In the genomic region with DNA sequence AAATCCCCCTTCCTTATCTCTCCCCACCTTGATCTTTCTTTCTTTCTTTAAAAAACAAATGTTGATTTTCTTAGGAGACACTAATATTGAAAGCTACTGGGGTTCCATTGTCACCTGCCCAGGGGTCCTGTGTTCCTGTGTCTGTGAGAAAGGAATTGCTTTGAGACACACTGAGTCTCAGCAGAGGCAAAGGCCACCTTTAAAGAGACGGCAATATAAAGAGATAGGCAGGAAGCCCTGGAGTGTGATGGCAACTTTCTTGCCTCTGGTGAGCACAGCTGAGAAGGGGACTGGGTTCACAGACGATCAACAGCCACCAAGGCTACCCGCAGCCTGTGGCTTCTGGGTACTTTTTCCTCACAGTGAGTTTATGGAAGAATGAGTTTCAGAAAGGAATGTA, we compare ENCODE assay signal across 20 mouse cellular contexts.
A peak's percentile ranks its signal among the peaks of the same experiment; 100 is the strongest.
DNase-seq lines count a peak whose midpoint lies in the region; ATAC-seq lines count a peak whose summit lies in the region.
"Had no signal": no experiment of that assay in that cellular context is flagged by ENCODE, and none has a peak within 500 bp of the region (broad histone marks: within the 10 kb centered on the region; RNA-seq: fewer than 3 reads in every experiment).

No protein-coding gene starts in this region.

- no peak for DNase-seq in hindbrain, embryonic 11.5 days (ENCODE audit: low spot score)
- DNase-seq in midbrain, embryonic 10.5 days (ENCODE audit: low spot score), result no peak
- DNase-seq in forebrain, embryonic 14.5 days (ENCODE audit: low spot score), result no peak
- DNase-seq: adrenal gland, postnatal 14 days; cerebellum, adult 11-12 months; cerebellum, adult 9-10 months; cerebellum, postnatal 25 days; gastrocnemius, postnatal 10 days; heart, adult 18-20 months; heart, postnatal 14 days; kidney, adult 11 months had no signal

- WGBS in hindbrain, embryonic 11.5 days, result 7% methylated on average over 3 of the region's 3 CpGs
- 7% methylated on average over 3 of the region's 3 CpGs for whole genome bisulfite sequencing in hindbrain, embryonic 16.5 days
- 13% methylated on average over 3 of the region's 3 CpGs for WGBS in midbrain, embryonic 13.5 days
- 12% methylated on average over 3 of the region's 3 CpGs for WGBS in midbrain, embryonic 10.5 days
- WGBS in forebrain, embryonic 14.5 days, result 12% methylated on average over 3 of the region's 3 CpGs

- ATAC-seq in hindbrain, embryonic 11.5 days (ENCODE audit: low FRiP score), result peak; percentile 18; the same call in 1 of the 2 replicates
- no peak for ATAC-seq in hindbrain, embryonic 16.5 days
- ATAC-seq in midbrain, embryonic 13.5 days, result 0 out of 2 replicates have a peak, but pooled peaks have one; percentile 30
- ATAC-seq in forebrain, embryonic 14.5 days, result no peak
- no peak for ATAC-seq in megakaryocyte progenitor cell, adult 5-6 weeks (replicated peaks; ENCODE audit: poor library complexity)
- ATAC-seq: activated CD4-positive, CD25-positive, alpha-beta regulatory T cell, adult 4 months had no signal

- H3K9ac ChIP-seq in hindbrain, embryonic 11.5 days (ENCODE audit: low read depth, low read length), result no peak overlapping the region
- no peak overlapping the region for H3K9ac ChIP-seq in hindbrain, embryonic 16.5 days (ENCODE audit: low read depth, low read length)
- H3K9ac ChIP-seq in midbrain, embryonic 13.5 days (replicated peaks), result no peak overlapping the region
- H3K9ac ChIP-seq in forebrain, embryonic 14.5 days (ENCODE audit: low read length), result no peak overlapping the region
- H3K9ac ChIP-seq: embryonic facial prominence, embryonic 12.5 days; heart, embryonic 15.5 days; hindbrain, embryonic 15.5 days had no signal

- H3K36me3 ChIP-seq in hindbrain, embryonic 11.5 days (ENCODE audit: control insufficient read depth, insufficient read depth, low read length), result no peaks in the 10 kb centered on the region
- H3K36me3 ChIP-seq in hindbrain, embryonic 16.5 days (ENCODE audit: control insufficient read depth, insufficient read depth, low read length), result no peaks in the 10 kb centered on the region
- no peaks in the 10 kb centered on the region for H3K36me3 ChIP-seq in midbrain, embryonic 13.5 days
- H3K36me3 ChIP-seq in midbrain, embryonic 10.5 days, result no peaks in the 10 kb centered on the region
- H3K36me3 ChIP-seq in forebrain, embryonic 14.5 days (ENCODE audit: control insufficient read depth, insufficient read depth, low read length), result no peaks in the 10 kb centered on the region
- H3K36me3 ChIP-seq: embryonic facial prominence, embryonic 12.5 days; G1E; heart, embryonic 15.5 days; hindbrain, embryonic 15.5 days had no signal

- H3K9me3 ChIP-seq in hindbrain, embryonic 11.5 days (ENCODE audit: control insufficient read depth, low read length), result no peaks in the 10 kb centered on the region
- no peaks in the 10 kb centered on the region for H3K9me3 ChIP-seq in hindbrain, embryonic 16.5 days (ENCODE audit: control insufficient read depth, low read length)
- no peaks in the 10 kb centered on the region for H3K9me3 ChIP-seq in midbrain, embryonic 13.5 days
- H3K9me3 ChIP-seq in midbrain, embryonic 10.5 days (replicated peaks), result no peaks in the 10 kb centered on the region
- H3K9me3 ChIP-seq in forebrain, embryonic 14.5 days (replicated peaks; ENCODE audit: control insufficient read depth, low read length), result no peaks in the 10 kb centered on the region
- H3K9me3 ChIP-seq: embryonic facial prominence, embryonic 12.5 days; heart, embryonic 15.5 days; hindbrain, embryonic 15.5 days had no signal

- H3K27me3 ChIP-seq in hindbrain, embryonic 11.5 days (ENCODE audit: control insufficient read depth, insufficient read depth, low read length), result no peaks in the 10 kb centered on the region
- no peaks in the 10 kb centered on the region for H3K27me3 ChIP-seq in hindbrain, embryonic 16.5 days (replicated peaks; ENCODE audit: control insufficient read depth, insufficient read depth, low read length)
- no peaks in the 10 kb centered on the region for H3K27me3 ChIP-seq in midbrain, embryonic 13.5 days
- no peaks in the 10 kb centered on the region for H3K27me3 ChIP-seq in midbrain, embryonic 10.5 days (ENCODE audit: low read depth, poor library complexity, severe bottlenecking)
- H3K27me3 ChIP-seq in forebrain, embryonic 14.5 days (replicated peaks; ENCODE audit: control insufficient read depth, insufficient read depth, low read length), result no peaks in the 10 kb centered on the region
- H3K27me3 ChIP-seq: embryonic facial prominence, embryonic 12.5 days; heart, embryonic 15.5 days; hindbrain, embryonic 15.5 days had no signal

- H3K4me1 ChIP-seq in hindbrain, embryonic 11.5 days (replicated peaks; ENCODE audit: control insufficient read depth, insufficient read depth, low read length), result no peaks in the 10 kb centered on the region; the same call in none of the 2 replicates
- H3K4me1 ChIP-seq in hindbrain, embryonic 16.5 days (ENCODE audit: control insufficient read depth, insufficient read depth, low read depth, low read length), result no peaks in the 10 kb centered on the region
- peaks cover 22% of the 10 kb centered on the region for H3K4me1 ChIP-seq in midbrain, embryonic 13.5 days (replicated peaks)
- peaks cover 17% of the 10 kb centered on the region for H3K4me1 ChIP-seq in midbrain, embryonic 10.5 days
- peaks cover 16% of the 10 kb centered on the region for H3K4me1 ChIP-seq in forebrain, embryonic 14.5 days (ENCODE audit: control insufficient read depth, insufficient read depth, low read length)
- H3K4me1 ChIP-seq: embryonic facial prominence, embryonic 12.5 days; heart, embryonic 15.5 days had no signal

- H3K27ac ChIP-seq in hindbrain, embryonic 11.5 days (ENCODE audit: low read depth, low read length), result no peak overlapping the region
- H3K27ac ChIP-seq in hindbrain, embryonic 16.5 days (ENCODE audit: low read depth, low read length), result no peak overlapping the region
- no peak overlapping the region for H3K27ac ChIP-seq in midbrain, embryonic 13.5 days
- no peak overlapping the region for H3K27ac ChIP-seq in midbrain, embryonic 10.5 days (replicated peaks)
- peak overlapping the region; percentile 21; the same call in 1 of the 2 replicates for H3K27ac ChIP-seq in forebrain, embryonic 14.5 days (ENCODE audit: low read depth, low read length)
- H3K27ac ChIP-seq: embryonic facial prominence, embryonic 12.5 days; heart, embryonic 15.5 days; hindbrain, embryonic 15.5 days had no signal

- no peak overlapping the region for H3K4me2 ChIP-seq in hindbrain, embryonic 11.5 days (replicated peaks; ENCODE audit: low read depth, low read length)
- H3K4me2 ChIP-seq in hindbrain, embryonic 16.5 days (ENCODE audit: low read length), result no peak overlapping the region
- H3K4me2 ChIP-seq in midbrain, embryonic 13.5 days (replicated peaks), result no peak overlapping the region
- no peak overlapping the region for H3K4me2 ChIP-seq in forebrain, embryonic 14.5 days (ENCODE audit: low read length)
- H3K4me2 ChIP-seq: embryonic facial prominence, embryonic 12.5 days; heart, embryonic 11.5 days; heart, embryonic 15.5 days; hindbrain, embryonic 15.5 days had no signal

- no peak overlapping the region for H3K4me3 ChIP-seq in hindbrain, embryonic 11.5 days (ENCODE audit: low read depth, low read length)
- H3K4me3 ChIP-seq in hindbrain, embryonic 16.5 days (ENCODE audit: low read length), result no peak overlapping the region
- H3K4me3 ChIP-seq in midbrain, embryonic 13.5 days (replicated peaks), result no peak overlapping the region
- no peak overlapping the region for H3K4me3 ChIP-seq in midbrain, embryonic 10.5 days
- no peak overlapping the region for H3K4me3 ChIP-seq in forebrain, embryonic 14.5 days (ENCODE audit: low read depth, low read length)
- H3K4me3 ChIP-seq: embryonic facial prominence, embryonic 12.5 days; heart, embryonic 15.5 days; hindbrain, embryonic 15.5 days had no signal

Comparison
In these comparisons a context has a peak if more than half of its experiments do, and no peak if none do; other contexts are left out.
1. ATAC-seq: peak in hindbrain, embryonic 11.5 days (single experiment) and midbrain, embryonic 13.5 days (single experiment); none in hindbrain, embryonic 16.5 days (single experiment), forebrain, embryonic 14.5 days (single experiment) and megakaryocyte progenitor cell, adult 5-6 weeks (single experiment).